Mouse (Mus musculus): ENCODE measurements around the gene Ppara. TPM values are rescaled to one million over a fixed set of nuclear protein-coding genes. Genes with fewer than 3 reads are reported as not detected.

The Ppara gene
- total and polyA plus RNA-seq, 3 experiments, result 12.9 to 60.7 (median 53.1) TPM

DNA sequence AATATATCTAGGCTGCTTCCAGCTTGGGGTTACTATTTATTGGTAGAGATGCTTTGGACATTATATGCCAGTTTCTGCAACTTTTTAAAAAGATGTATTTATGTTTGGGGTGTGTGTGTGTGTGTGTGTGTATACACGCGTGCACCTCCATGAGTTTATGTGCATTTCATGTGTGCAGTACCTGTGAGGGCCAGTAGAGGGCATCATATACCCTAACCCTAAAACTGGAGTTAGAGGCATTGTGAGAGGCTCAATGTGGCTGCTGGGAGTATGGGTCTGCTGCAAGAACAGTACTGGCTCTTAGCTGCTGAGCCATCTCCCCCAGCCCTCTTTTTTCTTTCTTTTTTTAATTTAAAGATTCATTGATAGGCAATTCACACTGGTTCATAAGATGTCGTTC, 23.0 kb downstream of the Ppara start:
- Histone ChIP-seq H3K4me1 (ENCODE audit: control insufficient read depth, insufficient read depth, low read length) (peaks cover 5% of the 10 kb centered on the region), H3K27me3 (ENCODE audit: control insufficient read depth, insufficient read depth, low read length) (no peaks in the 10 kb centered on the region), H3K79me2 (replicated peaks; ENCODE audit: control insufficient read depth, insufficient read depth, low read length) (no peaks in the 10 kb centered on the region), H3K9ac (ENCODE audit: low read depth, low read length) (no peak overlapping the region), H3K4me3 (no peak overlapping the region), H3K36me3 (ENCODE audit: control insufficient read depth, insufficient read depth, low read length) (no peaks in the 10 kb centered on the region; the same call in 1 of the 2 replicates), H3K27ac (no peak overlapping the region)
- 93% methylated on average over 3 of the region's 3 CpGs for WGBS
- intact Hi-C loops (cut with DNase I), result loop anchor here (5.0 kb wide), 1 partner anchor 35 kb away; no protein-coding TSS in a partner anchor
- DNase-seq, result no peak
- TF ChIP-seq CTCF (IDR thresholded peaks at IDR 0.05) (peak; percentile 46), EP300 (IDR thresholded peaks at IDR 0.05; ENCODE audit: insufficient read depth, low read depth, low read length) (no peak), POLR2A (IDR thresholded peaks at IDR 0.05; ENCODE audit: insufficient read depth, low read depth, low read length) (no peak)

DNA sequence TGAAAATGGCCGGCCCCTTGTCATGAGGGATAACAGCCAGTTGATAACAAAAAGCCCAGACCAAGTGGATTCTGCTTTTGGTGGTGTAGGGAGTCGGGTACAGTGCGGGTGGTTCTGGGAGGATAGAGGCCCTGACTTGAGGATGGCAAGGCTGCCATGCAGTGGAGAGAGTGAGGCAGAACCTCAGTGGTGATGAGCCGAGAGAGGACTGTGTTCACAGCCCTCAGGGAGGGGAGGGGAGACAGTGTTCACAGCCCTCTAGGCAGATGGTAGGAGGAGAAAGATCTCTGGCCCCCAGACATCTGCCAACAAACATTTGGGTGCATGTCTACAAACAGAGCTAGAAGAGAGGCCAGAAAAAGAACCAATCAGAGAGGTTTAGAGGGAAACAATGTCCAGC, 28.0 kb downstream of the Ppara start:
- Histone ChIP-seq H3K9ac (ENCODE audit: low read depth, low read length) (no peak overlapping the region), H3K27ac (no peak overlapping the region), H3K79me2 (replicated peaks; ENCODE audit: control insufficient read depth, insufficient read depth, low read length) (no peaks in the 10 kb centered on the region), H3K4me1 (ENCODE audit: control insufficient read depth, insufficient read depth, low read length) (peaks cover 2% of the 10 kb centered on the region; the same call in 1 of the 2 replicates), H3K36me3 (ENCODE audit: control insufficient read depth, insufficient read depth, low read length) (no peaks in the 10 kb centered on the region), H3K27me3 (ENCODE audit: control insufficient read depth, insufficient read depth, low read length) (no peaks in the 10 kb centered on the region), H3K4me3 (no peak overlapping the region)
- TF ChIP-seq POLR2A (IDR thresholded peaks at IDR 0.05; ENCODE audit: insufficient read depth, low read depth, low read length) (no peak), EP300 (IDR thresholded peaks at IDR 0.05; ENCODE audit: insufficient read depth, low read depth, low read length) (no peak), CTCF (IDR thresholded peaks at IDR 0.05) (no peak)
- WGBS, result 49% methylated on average over 4 of the region's 4 CpGs
- intact Hi-C loops (cut with DNase I), result no loop called here
- no peak for DNase-seq

DNA sequence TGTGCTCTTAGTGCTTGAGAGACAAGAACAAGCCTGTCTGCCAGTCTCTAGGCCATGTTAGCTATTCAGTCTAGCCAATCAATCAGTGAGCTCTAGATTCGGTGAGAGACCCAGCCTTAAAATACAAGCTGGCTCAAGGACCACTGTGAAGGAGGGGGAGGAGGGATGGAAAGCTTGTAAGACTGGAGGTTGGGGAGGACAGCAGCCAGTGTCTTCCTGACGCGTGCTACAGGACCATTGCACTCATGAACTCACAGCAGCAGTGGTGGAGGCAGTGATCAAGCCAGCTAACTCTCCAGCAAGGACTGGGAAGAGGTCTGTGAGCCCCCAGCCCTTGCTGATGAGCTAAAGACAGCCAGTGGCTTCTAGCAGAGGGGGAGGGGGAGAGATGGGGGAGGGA, 30.2 kb downstream of the Ppara start:
- H3K79me2 ChIP-seq (replicated peaks; ENCODE audit: control insufficient read depth, insufficient read depth, low read length), result no peaks in the 10 kb centered on the region
- H3K27me3 ChIP-seq (ENCODE audit: control insufficient read depth, insufficient read depth, low read length), result no peaks in the 10 kb centered on the region
- intact Hi-C loops (cut with DNase I), result no loop called here
- H3K4me1 ChIP-seq (ENCODE audit: control insufficient read depth, insufficient read depth, low read length), result peaks cover 3% of the 10 kb centered on the region; the same call in 1 of the 2 replicates
- 37% methylated on average over 3 of the region's 3 CpGs for WGBS
- no peak overlapping the region for H3K4me3 ChIP-seq
- TF ChIP-seq CTCF (IDR thresholded peaks at IDR 0.05) (no peak), POLR2A (IDR thresholded peaks at IDR 0.05; ENCODE audit: insufficient read depth, low read depth, low read length) (no peak), EP300 (IDR thresholded peaks at IDR 0.05; ENCODE audit: insufficient read depth, low read depth, low read length) (no peak)
- DNase-seq, result no peak
- no peak overlapping the region for H3K27ac ChIP-seq
- no peak overlapping the region for H3K9ac ChIP-seq (ENCODE audit: low read depth, low read length)
- no peaks in the 10 kb centered on the region for H3K36me3 ChIP-seq (ENCODE audit: control insufficient read depth, insufficient read depth, low read length)

DNA sequence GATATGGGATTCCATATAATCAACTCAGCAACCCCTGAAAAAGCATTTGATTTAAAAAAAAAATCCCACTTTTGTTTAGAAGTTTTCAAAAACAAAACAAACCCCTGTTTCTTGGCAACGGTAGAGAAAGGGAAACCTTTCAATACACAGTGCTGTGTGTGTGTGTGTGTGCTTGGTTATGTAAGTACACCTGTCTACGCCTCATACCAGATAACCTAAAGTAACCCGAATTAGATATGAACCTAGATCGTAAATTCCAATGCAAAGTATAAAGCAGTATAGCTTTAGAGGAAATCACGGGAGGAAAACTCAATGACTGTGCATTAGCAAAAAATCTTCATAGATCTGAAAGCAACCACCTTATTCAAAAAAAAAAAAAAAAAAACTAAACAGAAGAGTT, 31.9 kb downstream of the Ppara start:
- no peak for DNase-seq
- TF ChIP-seq CTCF (IDR thresholded peaks at IDR 0.05) (no peak), POLR2A (IDR thresholded peaks at IDR 0.05; ENCODE audit: insufficient read depth, low read depth, low read length) (no peak), EP300 (IDR thresholded peaks at IDR 0.05; ENCODE audit: insufficient read depth, low read depth, low read length) (no peak)
- no peak overlapping the region for H3K27ac ChIP-seq
- 83% methylated on average over 5 of the region's 5 CpGs for WGBS
- no peak overlapping the region for H3K4me3 ChIP-seq
- H3K27me3 ChIP-seq (ENCODE audit: control insufficient read depth, insufficient read depth, low read length), result no peaks in the 10 kb centered on the region
- 0 out of 2 replicates have a peak, but pooled peaks cover 1% of the 10 kb centered on the region for H3K79me2 ChIP-seq (replicated peaks; ENCODE audit: control insufficient read depth, insufficient read depth, low read length)
- no peak overlapping the region for H3K9ac ChIP-seq (ENCODE audit: low read depth, low read length)
- H3K36me3 ChIP-seq (ENCODE audit: control insufficient read depth, insufficient read depth, low read length), result no peaks in the 10 kb centered on the region; the same call in 1 of the 2 replicates
- peaks cover 3% of the 10 kb centered on the region; the same call in 1 of the 2 replicates for H3K4me1 ChIP-seq (ENCODE audit: control insufficient read depth, insufficient read depth, low read length)
- intact Hi-C loops (cut with DNase I), result no loop called here

DNA sequence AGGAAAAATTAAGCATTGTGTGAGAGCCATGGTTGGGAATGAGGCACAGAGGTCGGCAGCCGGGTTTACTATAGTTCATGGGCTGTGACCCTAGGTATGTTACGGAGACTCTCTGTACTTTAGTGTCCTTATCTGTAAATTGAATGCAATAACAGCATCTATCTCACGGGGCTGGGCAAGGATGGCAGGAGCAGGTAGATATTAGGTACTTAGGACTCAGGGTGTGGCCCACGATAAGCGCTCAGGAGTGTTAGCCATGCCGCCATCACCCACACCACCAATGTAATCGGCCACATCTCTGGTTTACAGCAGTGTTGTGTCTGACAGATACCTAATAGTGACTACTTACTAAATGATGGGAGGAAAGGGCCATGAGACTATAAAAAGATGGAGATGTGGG, 34.2 kb downstream of the Ppara start:
- Histone ChIP-seq H3K27ac (no peak overlapping the region), H3K4me3 (no peak overlapping the region), H3K36me3 (ENCODE audit: control insufficient read depth, insufficient read depth, low read length) (no peaks in the 10 kb centered on the region; the same call in 1 of the 2 replicates), H3K27me3 (ENCODE audit: control insufficient read depth, insufficient read depth, low read length) (no peaks in the 10 kb centered on the region), H3K9ac (ENCODE audit: low read depth, low read length) (no peak overlapping the region), H3K79me2 (replicated peaks; ENCODE audit: control insufficient read depth, insufficient read depth, low read length) (0 out of 2 replicates have a peak, but pooled peaks cover 1% of the 10 kb centered on the region), H3K4me1 (ENCODE audit: control insufficient read depth, insufficient read depth, low read length) (peaks cover 3% of the 10 kb centered on the region; the same call in 1 of the 2 replicates)
- intact Hi-C loops (cut with DNase I), result no loop called here
- WGBS, result 88% methylated on average over 8 of the region's 8 CpGs
- no peak for DNase-seq
- no peak for TF ChIP-seq POLR2A (IDR thresholded peaks at IDR 0.05; ENCODE audit: insufficient read depth, low read depth, low read length)

DNA sequence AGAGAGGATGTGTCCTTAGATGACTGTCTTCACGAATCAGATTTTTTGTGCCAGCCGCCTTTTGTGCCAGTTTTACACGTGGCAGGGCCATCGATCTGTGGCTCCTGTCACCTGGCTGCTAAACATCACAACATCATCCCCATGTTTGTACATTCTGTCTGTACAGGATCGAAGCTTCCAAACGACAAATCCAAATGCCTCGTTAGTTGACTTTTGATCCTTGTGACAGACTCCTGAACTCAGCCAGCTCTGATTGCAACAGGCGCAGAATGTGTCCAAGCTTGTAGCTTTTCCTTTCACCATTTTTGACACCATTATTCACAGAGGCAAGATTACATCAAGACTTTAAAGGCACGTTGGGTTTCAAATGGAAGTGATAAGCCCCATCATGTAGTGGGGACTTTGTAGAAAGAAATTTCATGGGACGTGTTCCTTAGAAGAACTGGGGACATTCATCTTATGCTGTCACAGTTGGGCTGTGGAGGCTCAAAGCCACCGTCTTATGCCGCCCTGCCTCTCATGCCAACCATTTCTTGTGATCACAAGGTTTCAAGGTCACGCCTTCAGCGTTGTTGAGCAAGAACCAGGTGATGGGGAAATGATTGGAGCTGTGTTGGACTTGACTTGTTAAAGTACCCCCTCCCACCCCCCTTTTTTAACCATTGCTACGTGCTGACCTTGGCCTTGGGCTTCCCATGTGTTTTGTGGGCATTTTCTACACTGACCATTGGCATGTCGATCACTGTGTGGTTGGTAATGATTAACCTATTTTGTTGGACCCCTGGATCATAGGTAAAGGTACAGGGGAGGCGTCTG, 36.7 kb downstream of the Ppara start:
- H3K27me3 ChIP-seq (ENCODE audit: control insufficient read depth, insufficient read depth, low read length), result no peaks in the 10 kb centered on the region
- no peak for DNase-seq
- intact Hi-C loops (cut with DNase I), result no loop called here
- no peak overlapping the region for H3K9ac ChIP-seq (ENCODE audit: low read depth, low read length)
- 0 out of 2 replicates have a peak, but pooled peaks cover 1% of the 10 kb centered on the region for H3K79me2 ChIP-seq (replicated peaks; ENCODE audit: control insufficient read depth, insufficient read depth, low read length)
- peaks cover 5% of the 10 kb centered on the region; the same call in 1 of the 2 replicates for H3K4me1 ChIP-seq (ENCODE audit: control insufficient read depth, insufficient read depth, low read length)
- 67% methylated on average over 17 of the region's 17 CpGs for WGBS
- no peak overlapping the region for H3K4me3 ChIP-seq
- no peaks in the 10 kb centered on the region; the same call in 1 of the 2 replicates for H3K36me3 ChIP-seq (ENCODE audit: control insufficient read depth, insufficient read depth, low read length)
- no peak overlapping the region for H3K27ac ChIP-seq
- TF ChIP-seq EP300 (IDR thresholded peaks at IDR 0.05; ENCODE audit: insufficient read depth, low read depth, low read length) (no peak), POLR2A (IDR thresholded peaks at IDR 0.05; ENCODE audit: insufficient read depth, low read depth, low read length) (no peak), CTCF (IDR thresholded peaks at IDR 0.05) (no peak)
